Mouse (Mus musculus) brain, adult 10 weeks (tissue): ENCODE measurements around the gene Prame. TPM values are rescaled to one million over a fixed set of nuclear protein-coding genes. Genes with fewer than 3 reads are reported as not detected.

Source experiments
- polyA plus RNA-seq: library from polyadenylated mRNA; stranded (reverse); fragments of 350-450 nt; fragmentation: Illumina TruSeq; extraction: RNeasy Lipid Tissue Mini Kit (QIAGEN cat#74804); gene quantifications from one replicate; pipeline ENCODE4 v1.2.3, GENCODE M21; 2015; ENCODE audit warnings: low read depth, low replicate concordance

Gene Prame
- not detected for polyA plus RNA-seq

DNA sequence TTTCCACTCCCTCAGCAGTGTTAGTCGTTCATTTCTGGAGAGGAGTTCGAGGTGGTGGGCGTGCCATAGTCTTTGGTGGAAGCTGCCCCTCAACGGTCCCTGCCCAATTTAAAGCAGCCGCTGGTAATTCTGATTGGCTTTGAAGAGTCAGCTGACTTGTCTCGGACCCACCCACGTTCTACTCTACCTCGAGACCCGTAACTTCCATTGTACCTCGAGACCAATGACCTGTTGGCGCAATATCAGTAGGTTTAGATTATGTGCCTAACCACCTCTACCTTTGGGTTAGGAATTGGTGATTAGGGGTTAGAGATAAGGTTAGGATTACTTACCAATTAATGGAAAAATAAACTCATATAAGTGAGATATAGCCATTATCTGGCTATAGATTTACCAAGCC is at the start of gene Prame:
Prame (minus strand) TSS at position 101 of the 400 bp plus-strand sequence.

DNA sequence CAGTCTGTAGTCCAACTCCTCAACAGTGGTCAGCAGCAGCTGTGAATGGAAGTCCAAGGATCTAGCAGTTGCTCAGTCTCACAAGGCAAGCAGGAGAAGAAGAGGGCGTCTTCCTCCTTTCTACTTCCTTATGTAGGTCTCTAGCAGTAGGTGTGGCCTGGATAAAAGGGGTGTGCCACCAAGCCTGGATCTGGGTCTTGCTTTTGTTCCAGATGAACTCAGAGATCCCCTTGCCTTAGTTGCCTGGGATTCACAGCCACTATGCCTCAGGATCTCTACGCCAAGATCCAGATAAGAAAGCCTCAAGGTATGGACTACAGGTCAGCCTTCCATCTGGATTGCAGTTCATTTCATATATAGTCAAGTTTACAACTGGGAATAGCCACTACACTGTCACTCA is 28.8 kb downstream of the Prame start, which contains the start of gene Nxf7:
Nxf7 (minus strand) TSS at position 101 of the 400 bp plus-strand sequence.

Other genes with a start within 250 kb of the Prame start
- gene Gm7903, start 193.9 kb downstream of the Prame start, polyA plus RNA-seq, result not detected
- not detected for gene AV320801, start 133.1 kb downstream of the Prame start, polyA plus RNA-seq
- 3.8 TPM for gene Nxf7, start 28.9 kb downstream of the Prame start, polyA plus RNA-seq
- gene Tcp11x2, start 66.1 kb upstream of the Prame start, polyA plus RNA-seq, result not detected
- not detected for gene Tmsb15a, start 97.6 kb upstream of the Prame start, polyA plus RNA-seq
- gene Armcx5, start 115.0 kb upstream of the Prame start, polyA plus RNA-seq, result 24.2 TPM
- 237 TPM for gene Gprasp1, start 115.0 kb upstream of the Prame start, polyA plus RNA-seq
- gene Bhlhb9, start 169.9 kb upstream of the Prame start, polyA plus RNA-seq, result 58.6 TPM
- 130 TPM for gene Gprasp2, start 211.3 kb upstream of the Prame start, polyA plus RNA-seq